Mouse (Mus musculus) embryonic facial prominence, embryonic 12.5 days (tissue): ENCODE results near the gene Gm26558. TPM values are rescaled to one million over a fixed set of nuclear protein-coding genes. Genes with fewer than 3 reads are reported as not detected.

Source experiments
- ATAC-seq: fragments of 200-750 bp; cut with Nextera tagmentation; 2 replicates; pipeline ENCODE4 v1.8.0; 2017; ENCODE audit not compliant: insufficient number of reproducible peaks, insufficient read depth, low FRiP score, low TSS enrichment
- H3K27ac ChIP-seq: fragments of 300-500 bp; sonication (generic); 2 replicates; pipeline ENCODE4 v1.5.1; 2016; ENCODE audit warnings: mild to moderate bottlenecking
- H3K27me3 ChIP-seq: fragments of 300-500 bp; sonication (generic); 2 replicates; pipeline ENCODE4 v1.6.1; 2016; ENCODE audit warnings: mild to moderate bottlenecking, moderate library complexity
- H3K36me3 ChIP-seq: fragments of 300-500 bp; sonication (generic); 2 replicates; pipeline ENCODE4 v1.6.1; 2016; ENCODE audit warnings: mild to moderate bottlenecking
- H3K4me1 ChIP-seq: fragments of 300-500 bp; sonication (generic); 2 replicates; pipeline ENCODE4 v1.6.1; 2016
- H3K4me2 ChIP-seq: fragments of 300-500 bp; sonication (generic); replicated peaks from 2 replicates; pipeline ENCODE4 v1.6.1; 2016; ENCODE audit warnings: mild to moderate bottlenecking, moderate library complexity
- H3K4me3 ChIP-seq: fragments of 300-500 bp; sonication (generic); 2 replicates; pipeline ENCODE4 v1.5.1; 2016; ENCODE audit warnings: mild to moderate bottlenecking
- H3K9ac ChIP-seq: fragments of 300-500 bp; sonication (generic); 2 replicates; pipeline ENCODE4 v1.6.1; 2016; ENCODE audit warnings: mild to moderate bottlenecking, moderate library complexity
- H3K9me3 ChIP-seq: fragments of 300-500 bp; sonication (generic); 2 replicates; pipeline ENCODE4 v1.6.1; 2016; ENCODE audit warnings: mild to moderate bottlenecking, moderate library complexity
- WGBS: fragments of 180-500 bp; shearing (Covaris S2); methylation state at CpG from one replicate; pipeline ENCODE4 v1.1.7; 2016; 5-methylcytosine and 5-hydroxymethylcytosine counted together
- polyA plus RNA-seq: library from polyadenylated mRNA; unstranded; fragments of >200 nt; fragmentation: Nextera tagmentation; extraction: Ambion mirVana; gene quantifications from 2 replicates; pipeline ENCODE4 v1.2.1, GENCODE M21; 2016

Gm26558 gene
- polyA plus RNA-seq, 1 experiment from 2014 or later: 6.2 TPM

- H3K4me1 ChIP-seq: no peaks in the 10 kb centered on the region
- H3K9ac ChIP-seq: no peak overlapping the region
- H3K36me3 ChIP-seq: no peaks in the 10 kb centered on the region
- H3K9me3 ChIP-seq: no peaks in the 10 kb centered on the region
- no peak overlapping the region for H3K27ac ChIP-seq
- no peak for ATAC-seq
- no peak overlapping the region for H3K4me3 ChIP-seq
- no peaks in the 10 kb centered on the region for H3K27me3 ChIP-seq
- WGBS: 74% methylated on average over 6 of the region's 6 CpGs
- no peak overlapping the region for H3K4me2 ChIP-seq
Measured at GRCm38 (mm10) chr2:70645266-70645780, 16.6 kb downstream of the Gm26558 start.

GRCm38 (mm10) chr2:70642971-70643565 lies 18.8 kb downstream of the Gm26558 start:
- H3K4me1 ChIP-seq: no peaks in the 10 kb centered on the region
- no peaks in the 10 kb centered on the region for H3K36me3 ChIP-seq
- H3K9ac ChIP-seq: no peak overlapping the region
- H3K4me2 ChIP-seq: no peak overlapping the region
- WGBS: 65% methylated on average over 16 of the region's 16 CpGs
- ATAC-seq: no peak
- no peaks in the 10 kb centered on the region for H3K9me3 ChIP-seq
- H3K27me3 ChIP-seq: no peaks in the 10 kb centered on the region
- no peak overlapping the region for H3K4me3 ChIP-seq
- no peak overlapping the region for H3K27ac ChIP-seq

GRCm38 (mm10) chr2:70640968-70641367 lies 20.9 kb downstream of the Gm26558 start:
- no peaks in the 10 kb centered on the region for H3K9me3 ChIP-seq
- H3K36me3 ChIP-seq: no peaks in the 10 kb centered on the region
- no peak overlapping the region for H3K4me2 ChIP-seq
- no peak overlapping the region for H3K27ac ChIP-seq
- no peak overlapping the region for H3K4me3 ChIP-seq
- H3K27me3 ChIP-seq: no peaks in the 10 kb centered on the region
- H3K9ac ChIP-seq: no peak overlapping the region
- no peak for ATAC-seq
- H3K4me1 ChIP-seq: no peaks in the 10 kb centered on the region

GRCm38 (mm10) chr2:70634028-70634690 lies 27.7 kb downstream of the Gm26558 start:
- no peak overlapping the region for H3K9ac ChIP-seq
- 79% methylated on average over 5 of the region's 5 CpGs for WGBS
- no peaks in the 10 kb centered on the region for H3K36me3 ChIP-seq
- H3K27me3 ChIP-seq: no peaks in the 10 kb centered on the region
- H3K4me3 ChIP-seq: no peak overlapping the region
- peaks cover 9% of the 10 kb centered on the region; the same call in 1 of the 2 replicates for H3K4me1 ChIP-seq
- H3K4me2 ChIP-seq: no peak overlapping the region
- no peak for ATAC-seq
- H3K27ac ChIP-seq: no peak overlapping the region
- H3K9me3 ChIP-seq: no peaks in the 10 kb centered on the region

GRCm38 (mm10) chr2:70632412-70632811 lies 29.5 kb downstream of the Gm26558 start:
- Histone ChIP-seq H3K4me2 (no peak overlapping the region), H3K4me3 (no peak overlapping the region), H3K9ac (no peak overlapping the region), H3K27ac (no peak overlapping the region), H3K27me3 (no peaks in the 10 kb centered on the region), H3K36me3 (no peaks in the 10 kb centered on the region), H3K4me1 (peaks cover 11% of the 10 kb centered on the region; the same call in 1 of the 2 replicates), H3K9me3 (no peaks in the 10 kb centered on the region)
- 70% methylated on average over 1 of the region's 1 CpGs for WGBS
- no peak for ATAC-seq

- no peaks in the 10 kb centered on the region for H3K9me3 ChIP-seq
- no peak for ATAC-seq
- H3K4me1 ChIP-seq: peaks cover 11% of the 10 kb centered on the region; the same call in 1 of the 2 replicates
- H3K27me3 ChIP-seq: no peaks in the 10 kb centered on the region
- no peak overlapping the region for H3K4me2 ChIP-seq
- H3K36me3 ChIP-seq: no peaks in the 10 kb centered on the region
- no peak overlapping the region for H3K9ac ChIP-seq
- 66% methylated on average over 1 of the region's 1 CpGs for WGBS
- no peak overlapping the region for H3K27ac ChIP-seq
- H3K4me3 ChIP-seq: no peak overlapping the region
Measured at GRCm38 (mm10) chr2:70631321-70631720, 30.6 kb downstream of the Gm26558 start.

- 0 out of 2 replicates have a peak, but pooled peaks have one; percentile 49 for ATAC-seq
- Histone ChIP-seq H3K27me3 (no peaks in the 10 kb centered on the region), H3K4me1 (peaks cover 11% of the 10 kb centered on the region; the same call in 1 of the 2 replicates), H3K4me2 (peak overlapping the region; percentile 45), H3K4me3 (no peak overlapping the region), H3K27ac (no peak overlapping the region), H3K36me3 (no peaks in the 10 kb centered on the region), H3K9me3 (no peaks in the 10 kb centered on the region), H3K9ac (no peak overlapping the region)
- 53% methylated on average over 3 of the region's 3 CpGs for WGBS
Measured at GRCm38 (mm10) chr2:70629921-70630320, 32.0 kb downstream of the Gm26558 start.

GRCm38 (mm10) chr2:70629339-70629761 lies 32.6 kb downstream of the Gm26558 start:
- 3% methylated on average over 10 of the region's 10 CpGs for WGBS
- no peaks in the 10 kb centered on the region for H3K9me3 ChIP-seq
- H3K4me3 ChIP-seq: peak overlapping the region; percentile 24
- peak overlapping the region; percentile 45 for H3K4me2 ChIP-seq
- H3K4me1 ChIP-seq: peaks cover 11% of the 10 kb centered on the region; the same call in 1 of the 2 replicates
- peak overlapping the region; percentile 60; the same call in 1 of the 2 replicates for H3K27ac ChIP-seq
- H3K27me3 ChIP-seq: no peaks in the 10 kb centered on the region
- ATAC-seq: peak; percentile 91
- H3K9ac ChIP-seq: no peak overlapping the region
- H3K36me3 ChIP-seq: no peaks in the 10 kb centered on the region

- H3K9me3 ChIP-seq: no peaks in the 10 kb centered on the region
- no peak overlapping the region for H3K9ac ChIP-seq
- no peak for ATAC-seq
- H3K36me3 ChIP-seq: no peaks in the 10 kb centered on the region
- peaks cover 11% of the 10 kb centered on the region; the same call in 1 of the 2 replicates for H3K4me1 ChIP-seq
- H3K4me3 ChIP-seq: no peak overlapping the region
- H3K27ac ChIP-seq: no peak overlapping the region
- WGBS: 91% methylated on average over 12 of the region's 12 CpGs
- no peaks in the 10 kb centered on the region for H3K27me3 ChIP-seq
- H3K4me2 ChIP-seq: no peak overlapping the region
Measured at GRCm38 (mm10) chr2:70628397-70628796, 33.5 kb downstream of the Gm26558 start.

- Histone ChIP-seq H3K4me1 (peaks cover 11% of the 10 kb centered on the region; the same call in 1 of the 2 replicates), H3K27me3 (no peaks in the 10 kb centered on the region), H3K9ac (no peak overlapping the region), H3K36me3 (no peaks in the 10 kb centered on the region), H3K4me3 (no peak overlapping the region), H3K27ac (no peak overlapping the region), H3K4me2 (no peak overlapping the region), H3K9me3 (no peaks in the 10 kb centered on the region)
- 50% methylated on average over 7 of the region's 7 CpGs for WGBS
- no peak for ATAC-seq
Measured at GRCm38 (mm10) chr2:70625761-70626160, 36.1 kb downstream of the Gm26558 start.

GRCm38 (mm10) chr2:70622244-70622643 lies 39.7 kb downstream of the Gm26558 start:
- H3K4me3 ChIP-seq: no peak overlapping the region
- H3K36me3 ChIP-seq: no peaks in the 10 kb centered on the region
- no peaks in the 10 kb centered on the region for H3K4me1 ChIP-seq
- ATAC-seq: no peak
- no peaks in the 10 kb centered on the region for H3K9me3 ChIP-seq
- H3K9ac ChIP-seq: no peak overlapping the region
- H3K27ac ChIP-seq: no peak overlapping the region
- H3K4me2 ChIP-seq: no peak overlapping the region
- H3K27me3 ChIP-seq: no peaks in the 10 kb centered on the region
- WGBS: 77% methylated on average over 4 of the region's 4 CpGs

- Histone ChIP-seq H3K9me3 (no peaks in the 10 kb centered on the region), H3K4me1 (no peaks in the 10 kb centered on the region), H3K4me3 (no peak overlapping the region), H3K36me3 (no peaks in the 10 kb centered on the region), H3K27me3 (no peaks in the 10 kb centered on the region), H3K27ac (0 out of 2 replicates have a peak overlapping the region, but pooled peaks have one; percentile 2), H3K9ac (no peak overlapping the region), H3K4me2 (no peak overlapping the region)
- 15% methylated on average over 6 of the region's 6 CpGs for WGBS
- no peak for ATAC-seq
Measured at GRCm38 (mm10) chr2:70620225-70620624, 41.7 kb downstream of the Gm26558 start.
